Mouse (Mus musculus) frontal cortex, postnatal 14 days (tissue): ENCODE results near the gene Epb41l3.

Experiments
- DNase-seq, 2 experiments: peaks; one replicate each; pipeline ENCODE4 v3.0.0; 2022; ENCODE audit warnings: low spot score in 2 of 2

Epb41l3 gene

GRCm38 (mm10) chr17:69237172-69237571, 161.7 kb downstream of the Epb41l3 start:
- no peak for DNase-seq

GRCm38 (mm10) chr17:69238810-69239373, 163.4 kb downstream of the Epb41l3 start:
- DNase-seq: no peak

- DNase-seq: no peak
Measured at GRCm38 (mm10) chr17:69239423-69239822, 163.9 kb downstream of the Epb41l3 start.

GRCm38 (mm10) chr17:69255834-69256233, 180.4 kb downstream of the Epb41l3 start:
- DNase-seq: no peak

- no peak for DNase-seq
Measured at GRCm38 (mm10) chr17:69256441-69256840, 181.0 kb downstream of the Epb41l3 start.

- no peak for DNase-seq
Measured at GRCm38 (mm10) chr17:69263810-69264565, 188.5 kb downstream of the Epb41l3 start.

GRCm38 (mm10) chr17:69265171-69265570, 189.7 kb downstream of the Epb41l3 start:
- DNase-seq: no peak

- DNase-seq: no peak
Measured at GRCm38 (mm10) chr17:69265759-69266463, 190.4 kb downstream of the Epb41l3 start.

GRCm38 (mm10) chr17:69266936-69267335, 191.5 kb downstream of the Epb41l3 start:
- DNase-seq: no peak

- no peak for DNase-seq
Measured at GRCm38 (mm10) chr17:69267526-69267925, 192.0 kb downstream of the Epb41l3 start.

GRCm38 (mm10) chr17:69277362-69277761, 201.9 kb downstream of the Epb41l3 start:
- no peak for DNase-seq

- no peak for DNase-seq
Measured at GRCm38 (mm10) chr17:69284511-69284910, 209.0 kb downstream of the Epb41l3 start.

GRCm38 (mm10) chr17:69288130-69288529, 212.6 kb downstream of the Epb41l3 start:
- no peak for DNase-seq

- no peak for DNase-seq
Measured at GRCm38 (mm10) chr17:69290272-69290671, 214.8 kb downstream of the Epb41l3 start.

GRCm38 (mm10) chr17:69301552-69301951, 226.1 kb downstream of the Epb41l3 start:
- DNase-seq: no peak

- DNase-seq: peak; percentile 17 to 29
Measured at GRCm38 (mm10) chr17:69303579-69304274, 228.2 kb downstream of the Epb41l3 start.

- no peak for DNase-seq
Measured at GRCm38 (mm10) chr17:69307636-69308035, 232.2 kb downstream of the Epb41l3 start.

GRCm38 (mm10) chr17:69309872-69310271, 234.4 kb downstream of the Epb41l3 start:
- no peak for DNase-seq

GRCm38 (mm10) chr17:69320496-69320895, 245.0 kb downstream of the Epb41l3 start:
- DNase-seq: no peak

GRCm38 (mm10) chr17:69322721-69323120, 247.2 kb downstream of the Epb41l3 start:
- no peak for DNase-seq
